Comparison of ENCODE assay signal across 17 mouse cellular contexts in genomic region chr1:53875919-53876318, GRCm38 (mm10).
DNase-seq lines count a peak whose midpoint lies in the region; ATAC-seq lines count a peak whose summit lies in the region.
"Had no signal": no experiment of that assay in that cellular context is flagged by ENCODE, and none has a peak within 500 bp of the region (broad histone marks: within the 10 kb centered on the region; RNA-seq: fewer than 3 reads in every experiment).

No protein-coding gene starts in this region.

- ATAC-seq in inflammation-experienced regulatory T-cells, adult 6 months, result peak; percentile 94
- ATAC-seq: forebrain, embryonic 13.5 days; hindbrain, embryonic 16.5 days had no signal

- peak; percentile 27 to 37 for DNase-seq in heart, adult 18-20 months
- no peak for DNase-seq in heart, embryonic 10.5 days (ENCODE audit: low spot score)
- peak; percentile 66 for DNase-seq in CD4-positive, CD25-positive, alpha-beta regulatory T cell, adult 2 months (ENCODE audit: low read depth, low spot score)
- peak; percentile 15 to 44 for DNase-seq in thymus, postnatal 10 days (ENCODE audit: low spot score in 2 of 2)
- DNase-seq in yolk sac, embryonic 10.5 days (ENCODE audit: low spot score), result no peak
- DNase-seq in kidney, adult 8-10 months, result no peak
- DNase-seq in right cerebral cortex, postnatal 4 days, result no peak
- DNase-seq: gastrocnemius, adult 2 months; kidney, postnatal 10 days; layer of hippocampus, adult 9-11 months had no signal

- no peak overlapping the region for H3K27ac ChIP-seq in heart, embryonic 10.5 days
- H3K27ac ChIP-seq: forebrain, embryonic 13.5 days; gastrocnemius, adult 2 months; heart, embryonic 15.5 days; liver, embryonic 14.5 days; midbrain, embryonic 12.5 days had no signal

- no peaks in the 10 kb centered on the region for H3K9me3 ChIP-seq in heart, embryonic 10.5 days
- H3K9me3 ChIP-seq: forebrain, embryonic 13.5 days; G1E; heart, embryonic 15.5 days; midbrain, embryonic 12.5 days had no signal

- no peaks in the 10 kb centered on the region for H3K4me1 ChIP-seq in heart, embryonic 10.5 days
- H3K4me1 ChIP-seq: forebrain, embryonic 13.5 days; heart, embryonic 15.5 days; midbrain, embryonic 12.5 days had no signal

- H3K27me3 ChIP-seq in heart, embryonic 10.5 days (ENCODE audit: insufficient read depth, poor library complexity, severe bottlenecking), result no peaks in the 10 kb centered on the region
- H3K27me3 ChIP-seq: forebrain, embryonic 13.5 days; heart, embryonic 15.5 days; midbrain, embryonic 12.5 days had no signal

- H3K4me3 ChIP-seq in heart, embryonic 10.5 days, result no peak overlapping the region
- H3K4me3 ChIP-seq: forebrain, embryonic 13.5 days; gastrocnemius, adult 2 months; heart, embryonic 15.5 days; midbrain, embryonic 12.5 days had no signal

- 81% methylated on average over 5 of the region's 5 CpGs for WGBS in heart, embryonic 10.5 days

- H3K36me3 ChIP-seq in heart, embryonic 10.5 days, result 0 out of 2 replicates have a peak, but pooled peaks cover 3% of the 10 kb centered on the region
- H3K36me3 ChIP-seq: G1E; heart, embryonic 15.5 days; midbrain, embryonic 12.5 days had no signal

Comparison
In these comparisons a context has a peak if more than half of its experiments do, and no peak if none do; other contexts are left out.
1. DNase-seq: peak in heart, adult 18-20 months (2 of 2), CD4-positive, CD25-positive, alpha-beta regulatory T cell, adult 2 months (single experiment) and thymus, postnatal 10 days (2 of 2); none in heart, embryonic 10.5 days (single experiment), yolk sac, embryonic 10.5 days (single experiment), kidney, adult 8-10 months (0 of 2) and right cerebral cortex, postnatal 4 days (single experiment).